Mouse (Mus musculus) C2C12 (cell line): ENCODE measurements around the gene Prpf31.

Source experiments
- CTCF ChIP-seq: IDR thresholded peaks from one replicate; pipeline ENCODE4 v1.5.1; 2011; ENCODE audit not compliant: control insufficient read depth, insufficient read depth, insufficient read length
- USF1 ChIP-seq: IDR thresholded peaks from one replicate; pipeline ENCODE4 v1.6.1; 2011; ENCODE audit warnings: low read depth, mild to moderate bottlenecking, control low read depth, moderate library complexity

DNA sequence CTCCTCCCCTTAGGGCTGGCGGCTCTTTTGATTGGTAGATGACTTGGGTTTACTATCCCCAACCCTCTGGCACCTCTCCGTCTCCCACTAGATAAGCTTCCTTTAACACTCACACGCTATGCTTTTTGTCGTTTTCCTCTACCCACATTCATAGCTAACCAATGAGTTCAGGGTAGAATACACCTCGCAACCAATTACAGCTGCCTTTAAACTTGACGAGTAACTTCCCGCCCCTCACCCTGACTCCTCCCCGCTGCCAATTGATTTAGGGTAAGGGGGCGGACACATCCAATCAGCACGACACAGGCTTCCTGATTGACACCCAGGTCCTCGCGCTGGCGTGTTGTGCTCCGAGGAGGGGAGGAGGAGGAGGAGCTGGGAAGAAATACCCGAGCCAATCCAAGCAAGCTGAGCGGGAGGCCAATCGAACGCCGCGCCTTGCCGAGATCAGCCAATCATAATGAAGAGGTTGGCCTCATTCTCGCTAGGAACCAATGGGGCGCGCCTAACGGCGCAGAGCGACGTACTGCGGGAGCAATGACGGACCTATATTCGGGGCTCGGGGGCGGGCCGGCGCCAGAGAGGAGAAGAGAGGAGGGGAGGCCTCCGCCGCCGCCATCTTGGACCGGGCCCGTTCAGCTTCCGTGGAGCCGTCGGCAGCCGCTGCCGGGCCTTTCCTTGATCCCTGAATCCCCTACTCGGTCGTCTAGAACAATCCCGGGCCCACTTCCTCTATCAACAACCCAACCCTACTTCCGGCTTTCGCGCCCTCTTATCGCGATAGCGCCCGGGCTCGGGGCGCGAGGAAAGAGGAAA, 15.1 kb downstream of the Prpf31 start, which contains the start of gene Cnot3:
- TF ChIP-seq CTCF = no peak
- no peak for TF ChIP-seq USF1
